Mouse (Mus musculus) liver, embryonic 13.5 days (tissue): ENCODE results near the gene Arid1b. TPM values are rescaled to one million over a fixed set of nuclear protein-coding genes. Genes with fewer than 3 reads are reported as not detected.

Experiments
- ATAC-seq: fragments of 200-750 bp; cut with Nextera tagmentation; 2 replicates; pipeline ENCODE4 v1.8.0; 2017; ENCODE audit warnings: low read depth, mild to moderate bottlenecking, moderate number of reproducible peaks, moderate library complexity
- DNase-seq: peaks from one replicate; pipeline ENCODE4 v3.0.0; 2022
- H3K27ac ChIP-seq: fragments of 300-500 bp; sonication (generic); 2 replicates; pipeline ENCODE4 v1.5.1; 2015; ENCODE audit warnings: moderate library complexity, mild to moderate bottlenecking, inconsistent platforms
- H3K27me3 ChIP-seq: fragments of 300-500 bp; sonication (generic); 2 replicates; pipeline ENCODE4 v1.6.1; 2015; ENCODE audit warnings: mild to moderate bottlenecking, inconsistent platforms
- H3K36me3 ChIP-seq: fragments of 300-500 bp; sonication (generic); 2 replicates; pipeline ENCODE4 v1.6.1; 2015; ENCODE audit warnings: mild to moderate bottlenecking, inconsistent platforms
- H3K4me1 ChIP-seq: fragments of 300-500 bp; sonication (generic); replicated peaks from 2 replicates; pipeline ENCODE4 v1.6.1; 2015; ENCODE audit warnings: inconsistent platforms
- H3K4me2 ChIP-seq: fragments of 300-500 bp; sonication (generic); 2 replicates; pipeline ENCODE4 v1.6.1; 2015; ENCODE audit warnings: inconsistent platforms, mild to moderate bottlenecking, moderate library complexity
- H3K4me3 ChIP-seq: fragments of 300-500 bp; sonication (generic); replicated peaks from 2 replicates; pipeline ENCODE4 v1.5.1; 2015; ENCODE audit warnings: mild to moderate bottlenecking, inconsistent platforms
- H3K9ac ChIP-seq: fragments of 300-500 bp; sonication (generic); 2 replicates; pipeline ENCODE4 v1.6.1; 2015; ENCODE audit warnings: mild to moderate bottlenecking, inconsistent platforms
- H3K9me3 ChIP-seq: fragments of 300-500 bp; sonication (generic); replicated peaks from 2 replicates; pipeline ENCODE4 v1.6.1; 2016; ENCODE audit warnings: inconsistent platforms
- WGBS: fragments of 180-500 bp; shearing (Covaris S2); methylation state at CpG from one replicate; pipeline ENCODE4 v1.1.7; 2015; ENCODE audit not compliant: insufficient replicate concordance; 5-methylcytosine and 5-hydroxymethylcytosine counted together
- polyA plus RNA-seq: library from polyadenylated mRNA; unstranded; fragments of >200 nt; fragmentation: Nextera tagmentation; extraction: Ambion mirVana; gene quantifications from 2 replicates; pipeline ENCODE4 v1.2.1, GENCODE M21; 2015

Arid1b gene
- polyA plus RNA-seq, 1 experiment from 2014 or later, result 2.0 TPM

- no peaks in the 10 kb centered on the region for H3K9me3 ChIP-seq
- H3K4me2 ChIP-seq, result no peak overlapping the region
- H3K9ac ChIP-seq, result no peak overlapping the region
- 77% methylated on average over 7 of the region's 7 CpGs for WGBS
- H3K27ac ChIP-seq, result no peak overlapping the region
- H3K27me3 ChIP-seq, result no peaks in the 10 kb centered on the region
- no peak for DNase-seq
- 0 out of 2 replicates have a peak, but pooled peaks cover 6% of the 10 kb centered on the region for H3K4me1 ChIP-seq
- no peaks in the 10 kb centered on the region for H3K36me3 ChIP-seq
- no peak for ATAC-seq
- H3K4me3 ChIP-seq, result no peak overlapping the region
Measured at GRCm38 (mm10) chr17:5163251-5163826, 169.2 kb downstream of the Arid1b start.

GRCm38 (mm10) chr17:5164794-5165193 is 170.7 kb downstream of the Arid1b start:
- ATAC-seq, result no peak
- Histone ChIP-seq H3K4me1 (0 out of 2 replicates have a peak, but pooled peaks cover 6% of the 10 kb centered on the region), H3K36me3 (no peaks in the 10 kb centered on the region), H3K27me3 (no peaks in the 10 kb centered on the region), H3K9ac (no peak overlapping the region), H3K4me2 (no peak overlapping the region), H3K27ac (no peak overlapping the region), H3K4me3 (no peak overlapping the region), H3K9me3 (no peaks in the 10 kb centered on the region)
- 80% methylated on average over 4 of the region's 4 CpGs for WGBS
- DNase-seq, result no peak

- Histone ChIP-seq H3K9me3 (no peaks in the 10 kb centered on the region), H3K27ac (no peak overlapping the region), H3K27me3 (no peaks in the 10 kb centered on the region), H3K4me2 (no peak overlapping the region), H3K4me3 (no peak overlapping the region), H3K36me3 (no peaks in the 10 kb centered on the region), H3K4me1 (0 out of 2 replicates have a peak, but pooled peaks cover 6% of the 10 kb centered on the region), H3K9ac (no peak overlapping the region)
- 79% methylated on average over 15 of the region's 15 CpGs for WGBS
- ATAC-seq (no peak), DNase-seq (no peak)
Measured at GRCm38 (mm10) chr17:5165201-5165825, 171.2 kb downstream of the Arid1b start.

GRCm38 (mm10) chr17:5166175-5166574 is 172.0 kb downstream of the Arid1b start:
- Histone ChIP-seq H3K4me1 (0 out of 2 replicates have a peak, but pooled peaks cover 6% of the 10 kb centered on the region), H3K9ac (no peak overlapping the region), H3K27ac (no peak overlapping the region), H3K4me2 (no peak overlapping the region), H3K9me3 (no peaks in the 10 kb centered on the region), H3K36me3 (no peaks in the 10 kb centered on the region), H3K4me3 (no peak overlapping the region), H3K27me3 (no peaks in the 10 kb centered on the region)
- DNase-seq (no peak), ATAC-seq (no peak)
- 79% methylated on average over 4 of the region's 4 CpGs for WGBS

GRCm38 (mm10) chr17:5168046-5168445 is 173.9 kb downstream of the Arid1b start:
- Histone ChIP-seq H3K4me3 (no peak overlapping the region), H3K9ac (no peak overlapping the region), H3K4me2 (no peak overlapping the region), H3K9me3 (no peaks in the 10 kb centered on the region), H3K4me1 (0 out of 2 replicates have a peak, but pooled peaks cover 5% of the 10 kb centered on the region), H3K27me3 (no peaks in the 10 kb centered on the region), H3K36me3 (no peaks in the 10 kb centered on the region), H3K27ac (no peak overlapping the region)
- DNase-seq, result no peak
- WGBS, result 79% methylated on average over 7 of the region's 7 CpGs
- no peak for ATAC-seq

GRCm38 (mm10) chr17:5168640-5169039 is 174.5 kb downstream of the Arid1b start:
- Histone ChIP-seq H3K4me3 (no peak overlapping the region), H3K27me3 (no peaks in the 10 kb centered on the region), H3K4me2 (no peak overlapping the region), H3K36me3 (no peaks in the 10 kb centered on the region), H3K4me1 (no peaks in the 10 kb centered on the region), H3K9ac (no peak overlapping the region), H3K9me3 (no peaks in the 10 kb centered on the region), H3K27ac (no peak overlapping the region)
- ATAC-seq (no peak), DNase-seq (no peak)
- WGBS, result 78% methylated on average over 7 of the region's 7 CpGs

DNA sequence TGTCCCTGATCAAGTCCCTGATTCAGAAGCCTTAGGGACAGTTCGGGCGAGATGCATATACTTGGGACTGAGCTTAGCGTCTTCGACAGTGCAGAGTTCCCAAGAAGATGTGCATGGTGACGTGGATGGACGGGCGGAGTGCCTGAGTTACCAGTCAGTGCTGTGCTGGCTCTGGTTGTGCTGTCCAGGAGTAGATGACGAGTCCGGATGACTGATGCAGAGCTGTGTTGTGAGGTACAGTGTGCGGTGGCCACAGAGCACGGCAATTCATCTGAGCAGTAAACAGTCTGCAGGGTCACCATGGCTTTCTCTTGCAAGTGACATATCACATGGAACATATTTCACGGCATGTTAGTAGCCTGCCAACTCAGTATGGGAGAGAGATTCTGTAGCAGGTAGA is 176.2 kb downstream of the Arid1b start:
- H3K4me1 ChIP-seq, result peaks cover 6% of the 10 kb centered on the region
- no peaks in the 10 kb centered on the region for H3K36me3 ChIP-seq
- no peaks in the 10 kb centered on the region for H3K9me3 ChIP-seq
- no peak for DNase-seq
- no peak overlapping the region for H3K4me3 ChIP-seq
- ATAC-seq, result no peak
- no peak overlapping the region for H3K9ac ChIP-seq
- H3K27me3 ChIP-seq, result no peaks in the 10 kb centered on the region
- H3K27ac ChIP-seq, result no peak overlapping the region
- no peak overlapping the region for H3K4me2 ChIP-seq
- WGBS, result 86% methylated on average over 12 of the region's 12 CpGs

DNA sequence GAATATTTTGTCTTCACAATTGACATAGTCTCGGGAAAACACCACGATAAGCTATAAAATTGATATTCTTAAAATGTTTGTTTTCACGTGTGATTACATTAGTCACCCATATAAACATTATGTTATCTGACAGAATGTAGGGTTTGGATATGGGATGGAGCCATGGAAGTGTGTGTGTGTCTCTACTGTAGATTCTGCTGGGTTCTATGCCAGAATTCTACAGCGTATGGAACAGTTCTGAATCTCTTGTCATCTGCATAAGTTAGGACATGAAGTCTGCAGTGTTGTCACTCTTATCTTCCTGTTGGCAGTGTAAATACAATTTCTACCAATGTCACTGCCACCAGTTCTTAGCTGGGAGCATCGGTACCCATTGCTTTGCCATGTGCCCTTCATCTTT is 177.3 kb downstream of the Arid1b start:
- ATAC-seq (no peak), DNase-seq (no peak)
- Histone ChIP-seq H3K36me3 (no peaks in the 10 kb centered on the region), H3K27ac (no peak overlapping the region), H3K4me2 (no peak overlapping the region), H3K27me3 (no peaks in the 10 kb centered on the region), H3K9ac (no peak overlapping the region), H3K4me1 (peaks cover 17% of the 10 kb centered on the region), H3K9me3 (no peaks in the 10 kb centered on the region), H3K4me3 (no peak overlapping the region)
- 81% methylated on average over 5 of the region's 5 CpGs for WGBS

- Histone ChIP-seq H3K27me3 (no peaks in the 10 kb centered on the region), H3K27ac (no peak overlapping the region), H3K36me3 (no peaks in the 10 kb centered on the region), H3K4me2 (no peak overlapping the region), H3K4me3 (no peak overlapping the region), H3K9ac (no peak overlapping the region), H3K9me3 (no peaks in the 10 kb centered on the region), H3K4me1 (peaks cover 40% of the 10 kb centered on the region)
- no peak for DNase-seq
- ATAC-seq, result no peak
- WGBS, result 52% methylated on average over 6 of the region's 6 CpGs
Measured at GRCm38 (mm10) chr17:5174426-5175020, 180.4 kb downstream of the Arid1b start.

DNA sequence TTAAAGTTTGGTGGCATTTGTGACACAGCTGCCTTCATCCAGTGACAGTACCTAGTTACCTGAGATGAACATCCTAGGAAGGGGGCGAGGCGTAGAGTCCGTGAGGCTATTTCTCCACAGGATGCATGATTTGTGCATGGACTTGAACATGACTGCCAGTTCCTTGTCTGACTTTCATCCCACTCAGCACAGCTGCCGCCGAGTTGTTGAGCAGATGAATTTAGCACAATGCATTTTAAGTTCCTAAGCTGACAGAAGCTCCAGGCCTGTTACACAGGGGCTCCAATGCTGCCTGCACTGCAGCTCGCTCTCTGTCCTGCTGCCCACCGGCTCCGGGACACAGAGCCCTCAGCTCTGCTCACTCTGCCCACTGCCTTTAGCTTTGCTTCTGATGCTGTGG is 181.4 kb downstream of the Arid1b start:
- no peak for DNase-seq
- Histone ChIP-seq H3K27me3 (no peaks in the 10 kb centered on the region), H3K36me3 (no peaks in the 10 kb centered on the region), H3K27ac (no peak overlapping the region), H3K9me3 (no peaks in the 10 kb centered on the region), H3K4me2 (no peak overlapping the region), H3K9ac (no peak overlapping the region), H3K4me3 (no peak overlapping the region), H3K4me1 (peaks cover 51% of the 10 kb centered on the region)
- 80% methylated on average over 8 of the region's 8 CpGs for WGBS
- ATAC-seq, result no peak

GRCm38 (mm10) chr17:5176315-5176714 is 182.2 kb downstream of the Arid1b start:
- peaks cover 58% of the 10 kb centered on the region for H3K4me1 ChIP-seq
- no peak overlapping the region for H3K9ac ChIP-seq
- H3K4me2 ChIP-seq, result no peak overlapping the region
- no peaks in the 10 kb centered on the region for H3K9me3 ChIP-seq
- no peak overlapping the region for H3K4me3 ChIP-seq
- ATAC-seq, result no peak
- H3K36me3 ChIP-seq, result no peaks in the 10 kb centered on the region
- no peak overlapping the region for H3K27ac ChIP-seq
- no peaks in the 10 kb centered on the region for H3K27me3 ChIP-seq
- no peak for DNase-seq
- 78% methylated on average over 2 of the region's 2 CpGs for WGBS

DNA sequence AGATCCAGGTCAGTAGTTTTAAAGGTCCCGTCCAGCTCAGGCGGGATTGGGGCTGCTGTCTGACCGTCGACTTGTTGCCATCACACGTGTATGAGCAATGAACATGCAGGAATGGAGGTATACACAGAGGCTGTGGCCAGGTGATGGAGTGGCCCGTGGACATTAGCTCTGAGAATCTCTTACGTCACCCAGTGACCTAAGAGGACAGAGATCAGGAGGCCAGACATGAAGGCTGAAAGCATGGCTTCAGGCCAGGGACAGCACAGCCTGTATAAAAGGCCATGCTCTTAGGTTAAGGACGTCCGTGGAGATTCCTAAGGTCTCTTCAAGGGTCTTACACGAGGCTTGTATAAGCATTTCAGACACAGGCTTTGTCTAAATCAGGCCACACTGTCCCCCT is 184.4 kb downstream of the Arid1b start:
- DNase-seq, result no peak
- Histone ChIP-seq H3K27ac (no peak overlapping the region; the same call in 1 of the 2 replicates), H3K4me2 (no peak overlapping the region), H3K27me3 (no peaks in the 10 kb centered on the region), H3K4me3 (no peak overlapping the region), H3K4me1 (peaks cover 72% of the 10 kb centered on the region), H3K9me3 (no peaks in the 10 kb centered on the region), H3K9ac (no peak overlapping the region), H3K36me3 (no peaks in the 10 kb centered on the region)
- WGBS, result 76% methylated on average over 10 of the region's 10 CpGs
- ATAC-seq, result no peak
